Mouse (Mus musculus) adrenal gland, adult 18-20 months (tissue): ENCODE measurements around the gene Ifi47. TPM values are rescaled to one million over a fixed set of nuclear protein-coding genes. Genes with fewer than 3 reads are reported as not detected.

Experiments
- DNase-seq, 2 experiments: peaks; one replicate each; pipeline ENCODE4 v3.0.0; 2021 to 2022; ENCODE audit warnings: low spot score in 2 of 2
- total RNA-seq, 2 experiments: library from RNA; stranded (reverse); gene quantifications; 1 replicate in 1 of 2; 2 replicates in 1 of 2; pipeline ENCODE4 v1.2.3; 2021

Ifi47 gene
- total RNA-seq, 2 experiments from 2014 or later, result 7.3 to 9.4 TPM

GRCm38 (mm10) chr11:49141974-49142373, 65.6 kb downstream of the Ifi47 start, which contains the start of gene Olfr1395:
Gene Olfr1395, plus strand, starts transcription at chr11:49142274.
- no peak for DNase-seq

Other genes with a start within 250 kb of the Ifi47 start
- gene Gm12184, start 249.9 kb upstream of the Ifi47 start, total RNA-seq, result 1 to 10 TPM in 1 of 2 experiments, under 1 TPM in 1; 0.76 to 3.1 TPM
- 10 to 100 TPM; 16.6 to 27.6 TPM for gene Irgm1, start 204.9 kb upstream of the Ifi47 start, total RNA-seq
- gene Gm5431, start 174.4 kb upstream of the Ifi47 start, total RNA-seq, result 1 to 10 TPM; 1.9 to 4.4 TPM
- 1 to 10 TPM; 3.6 to 7.7 TPM for gene Psme2b, start 130.4 kb upstream of the Ifi47 start, total RNA-seq
- gene Olfr56, start 97.7 kb upstream of the Ifi47 start, total RNA-seq, result under 1 TPM in 1 of 2 experiments, not detected in 1; 0.16 TPM
- 1 to 10 TPM; 2.2 to 3.1 TPM for gene 9930111J21Rik1, start 97.2 kb upstream of the Ifi47 start, total RNA-seq
- gene Gm12185, start 84.4 kb upstream of the Ifi47 start, total RNA-seq, result 1 to 10 TPM; 3.5 to 6.5 TPM
- 10 to 100 TPM in 1 of 2 experiments, 1 to 10 TPM in 1; 3.1 to 17.3 TPM for gene Tgtp1, start 82.4 kb upstream of the Ifi47 start, total RNA-seq
- gene 9930111J21Rik2, start 25.3 kb upstream of the Ifi47 start, total RNA-seq, result 1 to 10 TPM; 3.2 to 6.1 TPM
- gene Tgtp2, start 12.4 kb upstream of the Ifi47 start, total RNA-seq, result 10 to 100 TPM in 1 of 2 experiments, 1 to 10 TPM in 1; 4.3 to 18.2 TPM
- 1 to 10 TPM; 1.2 to 4.1 TPM for gene Olfr1396, start 38.3 kb downstream of the Ifi47 start, total RNA-seq
- not detected for gene Olfr1395, start 65.7 kb downstream of the Ifi47 start, total RNA-seq
- not detected for gene Olfr1394, start 77.8 kb downstream of the Ifi47 start, total RNA-seq
- 10 to 100 TPM; 26.2 to 32.8 TPM for gene Btnl9, start 110.6 kb downstream of the Ifi47 start, total RNA-seq
- gene Zfp62, start 126.7 kb downstream of the Ifi47 start, total RNA-seq, result 10 to 100 TPM; 27.0 to 34.6 TPM
- gene Mgat1, start 167.6 kb downstream of the Ifi47 start, total RNA-seq, result 100 to 1,000 TPM; 114 to 141 TPM
- not detected for gene Olfr1393, start 201.7 kb downstream of the Ifi47 start, total RNA-seq
- under 1 TPM in 1 of 2 experiments, not detected in 1; 0.10 TPM for gene Olfr1392, start 208.7 kb downstream of the Ifi47 start, total RNA-seq
- not detected for gene Olfr10, start 228.2 kb downstream of the Ifi47 start, total RNA-seq
- gene Olfr1391, start 246.2 kb downstream of the Ifi47 start, total RNA-seq, result not detected